ENCODE assay signal across 26 mouse cellular contexts in the genomic region with DNA sequence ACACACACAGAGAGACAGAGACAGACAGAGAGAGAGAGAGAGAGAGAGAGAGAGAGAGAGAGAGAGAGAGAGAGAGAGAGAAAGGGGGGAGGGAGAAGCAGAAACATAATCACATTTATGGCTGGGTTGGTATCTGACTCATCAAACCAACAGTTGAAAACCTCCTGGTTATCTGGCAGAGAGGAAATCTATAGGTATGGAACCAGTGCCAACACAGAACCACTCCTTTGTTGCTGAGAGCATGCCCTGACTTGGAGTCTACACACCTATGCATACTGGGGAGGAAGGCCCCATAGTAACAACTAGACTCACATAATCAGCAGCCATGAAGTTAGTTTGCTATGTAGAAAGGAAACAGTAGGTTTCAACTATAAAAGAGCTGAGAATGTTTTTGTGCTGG. TPM values are rescaled to one million over a fixed set of nuclear protein-coding genes. Genes with fewer than 3 reads are reported as not detected.
DNase-seq lines count a peak whose midpoint lies in the region; ATAC-seq and TF ChIP-seq lines count a peak whose summit lies in the region.
"Had no signal": no experiment of that assay in that cellular context is flagged by ENCODE, and none has a peak within 500 bp of the region (broad histone marks: within the 10 kb centered on the region; RNA-seq: fewer than 3 reads in every experiment).

No protein-coding gene starts in this region.

- no peak for TF ChIP-seq CTCF in MEL (IDR thresholded peaks at IDR 0.05 in 2 of 3, conservative IDR thresholded peaks at IDR 0.05 in 1 of 3; ENCODE audit: control insufficient read depth in 1 of 3, insufficient read depth in 1 of 3, low read depth in 2 of 3, low read length in 3 of 3, poor library complexity in 1 of 3, severe bottlenecking in 1 of 3)
- no peak for TF ChIP-seq CTCF in small intestine, adult 2 months (IDR thresholded peaks at IDR 0.05; ENCODE audit: extremely low read depth, insufficient read length, insufficient replicate concordance, low read depth, low read length)
- TF ChIP-seq CTCF in thymus, adult 2 months (IDR thresholded peaks at IDR 0.05; ENCODE audit: borderline replicate concordance, control insufficient read depth, extremely low read depth, insufficient read depth, low read length, poor library complexity) = no peak

- H3K9me3 ChIP-seq in MEL (replicated peaks; ENCODE audit: insufficient read depth, low read length) = no peaks in the 10 kb centered on the region
- H3K9me3 ChIP-seq: embryonic facial prominence, embryonic 10.5 days; embryonic facial prominence, embryonic 12.5 days; forebrain, embryonic 13.5 days; forebrain, embryonic 15.5 days; G1E had no signal

- H3K36me3 ChIP-seq in MEL (ENCODE audit: control insufficient read depth in 1 of 2, insufficient read depth in 2 of 2, low read length in 2 of 2) = peaks cover 0 to 19% of the 10 kb centered on the region in 2 experiments; a peak in 2 of 4 replicates
- H3K36me3 ChIP-seq in small intestine, adult 2 months (ENCODE audit: control insufficient read depth, insufficient read depth, low read length) = no peaks in the 10 kb centered on the region
- H3K36me3 ChIP-seq in thymus, adult 2 months (ENCODE audit: control insufficient read depth, insufficient read depth, low read length) = no peaks in the 10 kb centered on the region
- H3K36me3 ChIP-seq: embryonic facial prominence, embryonic 10.5 days; embryonic facial prominence, embryonic 12.5 days; forebrain, embryonic 15.5 days; G1E had no signal

- peak; percentile 70 for DNase-seq in 416B (ENCODE audit: low read depth)
- DNase-seq in MEL (ENCODE audit: low read depth, low spot score) = no peak
- DNase-seq in right cerebral cortex, postnatal 36 days (ENCODE audit: low spot score in 2 of 2) = no peak
- no peak for DNase-seq in thymus, adult 2 months
- DNase-seq: adrenal gland, adult 2 months; adrenal gland, postnatal 10 days; adrenal gland, postnatal 25 days; B cell, adult 2 months; cerebellum, adult 11-12 months; cerebellum, adult 2 months; cerebellum, adult 9-10 months; cerebellum, postnatal 10 days; cerebellum, postnatal 25 days; forebrain, postnatal 0 days had no signal

- H3K27me3 ChIP-seq in MEL (ENCODE audit: control insufficient read depth in 1 of 2, insufficient read depth in 2 of 2, low read length in 2 of 2) = no peaks in the 10 kb centered on the region
- no peaks in the 10 kb centered on the region for H3K27me3 ChIP-seq in small intestine, adult 2 months (ENCODE audit: control insufficient read depth, insufficient read depth, low read length)
- H3K27me3 ChIP-seq in thymus, adult 2 months (ENCODE audit: control insufficient read depth, insufficient read depth, low read length) = no peaks in the 10 kb centered on the region
- H3K27me3 ChIP-seq: CH12.LX; embryonic facial prominence, embryonic 12.5 days; forebrain, embryonic 13.5 days; forebrain, embryonic 15.5 days had no signal

- TF ChIP-seq POLR2A in MEL (IDR thresholded peaks at IDR 0.05; ENCODE audit: control insufficient read depth in 1 of 2, insufficient read depth in 1 of 2, low read depth in 1 of 2, low read length in 2 of 2, poor library complexity in 1 of 2) = no peak
- no peak for TF ChIP-seq POLR2A in small intestine, adult 2 months (IDR thresholded peaks at IDR 0.05; ENCODE audit: low read depth, low read length)
- no peak for TF ChIP-seq POLR2A in thymus, adult 2 months (IDR thresholded peaks at IDR 0.05; ENCODE audit: control insufficient read depth, extremely low read depth, insufficient read depth, low read length, poor library complexity)

- no peak overlapping the region for H3K4me3 ChIP-seq in MEL (ENCODE audit: control insufficient read depth in 1 of 2, insufficient read depth in 1 of 2, low read depth in 2 of 2, low read length in 2 of 2)
- no peak overlapping the region for H3K4me3 ChIP-seq in small intestine, adult 2 months (ENCODE audit: low read depth, low read length)
- H3K4me3 ChIP-seq in thymus, adult 2 months (ENCODE audit: control insufficient read depth, insufficient read depth, low read length) = no peak overlapping the region
- H3K4me3 ChIP-seq: embryonic facial prominence, embryonic 10.5 days; embryonic facial prominence, embryonic 12.5 days; forebrain, embryonic 13.5 days; forebrain, embryonic 15.5 days had no signal

- peaks cover 9 to 16% of the 10 kb centered on the region in 2 experiments for H3K4me1 ChIP-seq in MEL (ENCODE audit: control insufficient read depth in 1 of 2, insufficient read depth in 2 of 2, low read length in 2 of 2)
- peaks cover 21% of the 10 kb centered on the region; the same call in 1 of the 2 replicates for H3K4me1 ChIP-seq in small intestine, adult 2 months (ENCODE audit: control insufficient read depth, insufficient read depth, insufficient read length, low read length)
- H3K4me1 ChIP-seq in thymus, adult 2 months (replicated peaks; ENCODE audit: control insufficient read depth, insufficient read depth, low read length) = no peaks in the 10 kb centered on the region
- H3K4me1 ChIP-seq: embryonic facial prominence, embryonic 10.5 days; embryonic facial prominence, embryonic 12.5 days; forebrain, embryonic 13.5 days; forebrain, embryonic 15.5 days had no signal

- peak; percentile 49 to 56 for TF ChIP-seq EP300 in MEL (IDR thresholded peaks at IDR 0.05; ENCODE audit: low read depth in 1 of 2, low read length in 2 of 2)

- no peak for TF ChIP-seq RAD21 in MEL (IDR thresholded peaks at IDR 0.05; ENCODE audit: low read depth, low read length)

- H3K27ac ChIP-seq in MEL (ENCODE audit: control insufficient read depth, low read depth, low read length) = peak overlapping the region; percentile 32; the same call in 1 of the 2 replicates
- H3K27ac ChIP-seq in small intestine, adult 2 months (ENCODE audit: insufficient read depth, low read depth, low read length) = peak overlapping the region; percentile 32; the same call in 1 of the 2 replicates
- no peak overlapping the region for H3K27ac ChIP-seq in thymus, adult 2 months (ENCODE audit: control insufficient read depth, insufficient read depth, low read length)
- H3K27ac ChIP-seq: embryonic facial prominence, embryonic 10.5 days; embryonic facial prominence, embryonic 12.5 days; forebrain, embryonic 13.5 days; forebrain, embryonic 15.5 days had no signal

- no peaks in the 10 kb centered on the region for H3K79me2 ChIP-seq in MEL (ENCODE audit: control insufficient read depth, insufficient read depth, low read length, poor library complexity)

- no peak for ATAC-seq in cerebellum, adult (ENCODE audit: insufficient number of reproducible peaks, low FRiP score, low TSS enrichment)
- ATAC-seq: CD4-positive, CD25-positive, alpha-beta regulatory T cell, adult 4 months; forebrain, embryonic 13.5 days; forebrain, embryonic 15.5 days; forebrain, postnatal 0 days had no signal

- H3K9ac ChIP-seq in MEL (ENCODE audit: control insufficient read depth, low read depth, low read length, poor library complexity, severe bottlenecking) = no peak overlapping the region
- H3K9ac ChIP-seq: embryonic facial prominence, embryonic 12.5 days; forebrain, embryonic 13.5 days; forebrain, embryonic 15.5 days; forebrain, postnatal 0 days had no signal

TF ChIP-seq in MEL, 35 proteins besides CTCF, POLR2A, EP300 and RAD21:
- TF ChIP-seq ETS1 (IDR thresholded peaks at IDR 0.05; ENCODE audit: low read depth, low read length) (0 out of 2 replicates have a peak, but pooled peaks have one; percentile 13), MYB (IDR thresholded peaks at IDR 0.05; ENCODE audit: low read depth, low read length) (no peak), SIN3A (IDR thresholded peaks at IDR 0.05; ENCODE audit: low read length) (no peak)

RNA-seq across cellular contexts. Expression of gene BC016579, which starts 8.5 kb away (rescaled TPM):
- not detected in 2 replicates for total RNA-seq in MEL (2012; rRNA removed)
- polyA plus RNA-seq in MEL (2012; ENCODE audit: insufficient read depth in 1 of 2, insufficient read length in 2 of 2, low read depth in 1 of 2, low replicate concordance in 2 of 2, missing spikeins in 1 of 2) = not detected
- polyA plus RNA-seq in small intestine, adult 2 months (2012; rRNA removed) = 1.3 and 2.1 TPM in 2 replicates
- polyA plus RNA-seq in thymus, adult 2 months (2012; rRNA removed) = 0.08 and 0.19 TPM in 2 replicates
- total RNA-seq: CH12.LX; forebrain, postnatal 0 days had no signal
- polyA plus RNA-seq: adrenal gland, adult 2 months; embryonic facial prominence, embryonic 12.5 days; embryonic facial prominence, embryonic 14.5 days; forebrain, embryonic 11.5 days; forebrain, embryonic 13.5 days; forebrain, postnatal 0 days; G1E had no signal

RNA-seq across cellular contexts. Expression of gene Tmprss7, which starts 31.1 kb away (rescaled TPM):
- total RNA-seq in MEL (2012; rRNA removed) = 0.04 TPM in 1 of 2 replicates, not detected in the other
- polyA plus RNA-seq in MEL (2012; ENCODE audit: insufficient read depth in 1 of 2, insufficient read length in 2 of 2, low read depth in 1 of 2, low replicate concordance in 2 of 2, missing spikeins in 1 of 2) = under 1 TPM in 1 of 2 experiments, not detected in 1; 0.04 TPM
- polyA plus RNA-seq in small intestine, adult 2 months (2012; rRNA removed) = 0.10 and 0.20 TPM in 2 replicates
- polyA plus RNA-seq in thymus, adult 2 months (2012; rRNA removed) = 0.07 and 0.34 TPM in 2 replicates
- total RNA-seq: CH12.LX had no signal
- polyA plus RNA-seq: CD4-positive, CD25-positive, alpha-beta regulatory T cell, adult 4 months; embryonic facial prominence, embryonic 14.5 days; G1E had no signal

RNA-seq across cellular contexts. Expression of gene Gcsam, which starts 52.2 kb away (rescaled TPM):
- total RNA-seq in MEL (2012; rRNA removed) = not detected in 2 replicates
- not detected for polyA plus RNA-seq in MEL (2012; ENCODE audit: insufficient read depth in 1 of 2, insufficient read length in 2 of 2, low read depth in 1 of 2, low replicate concordance in 2 of 2, missing spikeins in 1 of 2)
- polyA plus RNA-seq in small intestine, adult 2 months (2012; rRNA removed) = 0.06 and 0.11 TPM in 2 replicates
- polyA plus RNA-seq in thymus, adult 2 months (2012; rRNA removed) = 0.54 and 0.97 TPM in 2 replicates
- total RNA-seq: adrenal gland, postnatal 25 days; CH12.LX; forebrain, postnatal 0 days had no signal
- polyA plus RNA-seq: adrenal gland, adult 2 months; cerebellum, adult 2 months; cortical plate, adult 2 months; forebrain, embryonic 11.5 days; forebrain, embryonic 13.5 days; forebrain, embryonic 15.5 days; forebrain, postnatal 0 days; G1E had no signal
